Mouse (Mus musculus): ENCODE results near the gene Lclat1.
A peak's percentile ranks its signal among the peaks of the same experiment; 100 is the strongest.

The Lclat1 gene

GRCm38 (mm10) chr17:73087045-73087910 is 20.5 kb upstream of the Lclat1 start:
- no peak for DNase-seq (ENCODE audit: low spot score)

GRCm38 (mm10) chr17:73091368-73091767 is 16.4 kb upstream of the Lclat1 start:
- no peak for DNase-seq (ENCODE audit: low spot score)

GRCm38 (mm10) chr17:73092103-73093097 is 15.4 kb upstream of the Lclat1 start:
- DNase-seq (ENCODE audit: low spot score), result no peak

- no peak for DNase-seq (ENCODE audit: low spot score)
These were observed 12.7 kb upstream of the Lclat1 start for GRCm38 (mm10) chr17:73095070-73095469.

- no peak for DNase-seq (ENCODE audit: low spot score)
These were observed 12.2 kb upstream of the Lclat1 start for GRCm38 (mm10) chr17:73095585-73095984.

- peak; percentile 70 for DNase-seq (ENCODE audit: low spot score)
These were observed 11.3 kb upstream of the Lclat1 start for GRCm38 (mm10) chr17:73096484-73096883.

GRCm38 (mm10) chr17:73098636-73099035 is 9.1 kb upstream of the Lclat1 start:
- no peak for DNase-seq (ENCODE audit: low spot score)

GRCm38 (mm10) chr17:73100396-73100795 is 7.4 kb upstream of the Lclat1 start:
- no peak for DNase-seq (ENCODE audit: low spot score)

GRCm38 (mm10) chr17:73102538-73102937 is 5.2 kb upstream of the Lclat1 start:
- DNase-seq (ENCODE audit: low spot score), result no peak

GRCm38 (mm10) chr17:73108170-73108887 is 544 bp downstream of the Lclat1 start:
- no peak for DNase-seq (ENCODE audit: low spot score)

- no peak for DNase-seq (ENCODE audit: low spot score)
These were observed 1.1 kb downstream of the Lclat1 start for GRCm38 (mm10) chr17:73108888-73109259.

GRCm38 (mm10) chr17:73112128-73112527 is 4.3 kb downstream of the Lclat1 start:
- DNase-seq (ENCODE audit: low spot score), result no peak

GRCm38 (mm10) chr17:73112601-73113000 is 4.8 kb downstream of the Lclat1 start:
- peak; percentile 15 for DNase-seq (ENCODE audit: low spot score)

- no peak for DNase-seq (ENCODE audit: low spot score)
These were observed 5.4 kb downstream of the Lclat1 start for GRCm38 (mm10) chr17:73113230-73113629.

- DNase-seq (ENCODE audit: low spot score), result no peak
These were observed 10.3 kb downstream of the Lclat1 start for GRCm38 (mm10) chr17:73118134-73118533.

GRCm38 (mm10) chr17:73118702-73119101 is 10.9 kb downstream of the Lclat1 start:
- no peak for DNase-seq (ENCODE audit: low spot score)

GRCm38 (mm10) chr17:73119150-73119549 is 11.4 kb downstream of the Lclat1 start:
- no peak for DNase-seq (ENCODE audit: low spot score)

GRCm38 (mm10) chr17:73120545-73120944 is 12.8 kb downstream of the Lclat1 start:
- no peak for DNase-seq (ENCODE audit: low spot score)

- no peak for DNase-seq (ENCODE audit: low spot score)
These were observed 13.9 kb downstream of the Lclat1 start for GRCm38 (mm10) chr17:73121726-73122125.

- DNase-seq (ENCODE audit: low spot score), result no peak
These were observed 18.6 kb downstream of the Lclat1 start for GRCm38 (mm10) chr17:73126349-73126748.

GRCm38 (mm10) chr17:73126903-73127302 is 19.1 kb downstream of the Lclat1 start:
- no peak for DNase-seq (ENCODE audit: low spot score)

All from embryo, embryonic 10 days (tissue).